Mouse (Mus musculus): ENCODE measurements around the gene Gm45062. TPM values are rescaled to one million over a fixed set of nuclear protein-coding genes. Genes with fewer than 3 reads are reported as not detected.

The Gm45062 gene
- total and polyA plus RNA-seq, 3 experiments: 2.2 to 3.6 TPM; not detected in 1

GRCm38 (mm10) chr6:8485414-8486175 is 226.3 kb downstream of the Gm45062 start:
- Histone ChIP-seq H3K4me3 (ENCODE audit: control insufficient read depth in 1 of 2, insufficient read depth in 1 of 2, low read depth in 2 of 2, low read length in 2 of 2) (peak overlapping the region in 1 of 2 experiments; percentile 16; a peak in 1 of 4 replicates), H3K27me3 (ENCODE audit: control insufficient read depth in 1 of 2, insufficient read depth in 2 of 2, low read length in 2 of 2) (no peaks in the 10 kb centered on the region), H3K36me3 (ENCODE audit: control insufficient read depth in 1 of 2, insufficient read depth in 2 of 2, low read length in 2 of 2) (peaks cover 0 to 41% of the 10 kb centered on the region in 2 experiments; a peak in 2 of 4 replicates), H3K9me3 (replicated peaks; ENCODE audit: insufficient read depth, low read length) (no peaks in the 10 kb centered on the region), H3K27ac (ENCODE audit: control insufficient read depth, low read depth, low read length) (peak overlapping the region; percentile 97), H3K79me2 (ENCODE audit: control insufficient read depth, insufficient read depth, low read length, poor library complexity) (no peaks in the 10 kb centered on the region; the same call in 1 of the 2 replicates), H3K9ac (ENCODE audit: control insufficient read depth, low read depth, low read length, poor library complexity, severe bottlenecking) (peak overlapping the region; percentile 53), H3K4me1 (ENCODE audit: control insufficient read depth in 1 of 2, insufficient read depth in 2 of 2, low read length in 2 of 2) (peaks cover 34 to 40% of the 10 kb centered on the region in 2 experiments)
- TF ChIP-seq USF1 (IDR thresholded peaks at IDR 0.05; ENCODE audit: low read depth, low read length): no peak
- TF ChIP-seq BHLHE40 (IDR thresholded peaks at IDR 0.05; ENCODE audit: borderline replicate concordance, low read depth, low read length): no peak
- 0 out of 4 replicates have a peak, but pooled peaks of 1 of the 2 experiments have one; percentile 7 for TF ChIP-seq EP300 (IDR thresholded peaks at IDR 0.05; ENCODE audit: low read depth in 1 of 2, low read length in 2 of 2)
- peak; percentile 26; the same call in 1 of the 2 replicates for TF ChIP-seq ETS1 (IDR thresholded peaks at IDR 0.05; ENCODE audit: low read depth, low read length)
- TF ChIP-seq MAX (IDR thresholded peaks at IDR 0.05; ENCODE audit: low read length): no peak
- no peak for TF ChIP-seq ZKSCAN1 (IDR thresholded peaks at IDR 0.05; ENCODE audit: low read depth, low read length)
- TF ChIP-seq GATA1 (IDR thresholded peaks at IDR 0.05; ENCODE audit: low read depth, low read length): no peak
- no peak for TF ChIP-seq ZNF384 (IDR thresholded peaks at IDR 0.05; ENCODE audit: low read depth, low read length)
- peak; percentile 52 for DNase-seq (ENCODE audit: low read depth, low spot score)

- H3K79me2 ChIP-seq (ENCODE audit: control insufficient read depth, insufficient read depth, low read length, poor library complexity): no peaks in the 10 kb centered on the region; the same call in 1 of the 2 replicates
- no peaks in the 10 kb centered on the region for H3K9me3 ChIP-seq (replicated peaks; ENCODE audit: insufficient read depth, low read length)
- TF ChIP-seq CTCF (IDR thresholded peaks at IDR 0.05 in 2 of 3, conservative IDR thresholded peaks at IDR 0.05 in 1 of 3; ENCODE audit: control insufficient read depth in 1 of 3, insufficient read depth in 1 of 3, low read depth in 2 of 3, low read length in 3 of 3, poor library complexity in 1 of 3, severe bottlenecking in 1 of 3) (0 out of 6 replicates have a peak, but pooled peaks of 1 of the 3 experiments have one; percentile 9), POLR2A (IDR thresholded peaks at IDR 0.05; ENCODE audit: control insufficient read depth in 1 of 2, insufficient read depth in 1 of 2, low read depth in 1 of 2, low read length in 2 of 2, poor library complexity in 1 of 2) (peak in 1 of 2 experiments; percentile 42; a peak in 1 of 4 replicates), TCF12 (IDR thresholded peaks at IDR 0.05; ENCODE audit: low read depth, low read length) (no peak), POLR2AphosphoS5 (IDR thresholded peaks at IDR 0.05; ENCODE audit: borderline replicate concordance, low read depth, low read length) (no peak)
- no peak for DNase-seq (ENCODE audit: low read depth, low spot score)
- peaks cover 0 to 45% of the 10 kb centered on the region in 2 experiments; a peak in 2 of 4 replicates for H3K36me3 ChIP-seq (ENCODE audit: control insufficient read depth in 1 of 2, insufficient read depth in 2 of 2, low read length in 2 of 2)
- peaks cover 36 to 44% of the 10 kb centered on the region in 2 experiments for H3K4me1 ChIP-seq (ENCODE audit: control insufficient read depth in 1 of 2, insufficient read depth in 2 of 2, low read length in 2 of 2)
- H3K27ac ChIP-seq (ENCODE audit: control insufficient read depth, low read depth, low read length): peak overlapping the region; percentile 97
- peak overlapping the region; percentile 42 to 48 for H3K4me3 ChIP-seq (ENCODE audit: control insufficient read depth in 1 of 2, insufficient read depth in 1 of 2, low read depth in 2 of 2, low read length in 2 of 2)
- no peaks in the 10 kb centered on the region for H3K27me3 ChIP-seq (ENCODE audit: control insufficient read depth in 1 of 2, insufficient read depth in 2 of 2, low read length in 2 of 2)
- peak overlapping the region; percentile 53 for H3K9ac ChIP-seq (ENCODE audit: control insufficient read depth, low read depth, low read length, poor library complexity, severe bottlenecking)
Measured at GRCm38 (mm10) chr6:8486391-8487043, 227.3 kb downstream of the Gm45062 start.
